Mouse (Mus musculus) gonadal fat pad, adult 2 months (tissue): ENCODE data around the gene Amigo3. TPM values are rescaled to one million over a fixed set of nuclear protein-coding genes. Genes with fewer than 3 reads are reported as not detected.
"Not testable (repeated sequence)": the region's sequence is repeated elsewhere in the genome, so short reads cannot be mapped to it uniquely, and the experiment has no call there.

ENCODE experiments used
- DNase-seq: peaks from one replicate; pipeline ENCODE4 v3.0.0-alpha.2; 2012; ENCODE audit warnings: low read depth
- polyA plus RNA-seq: library from polyadenylated mRNA; depleted of rRNA; stranded (reverse); fragments of >200 nt; gene quantifications from 2 replicates; pipeline ENCODE4 v1.2.3, GENCODE M21; 2012; rRNA removed

Gene Amigo3
- 9.0 and 9.8 TPM in 2 replicates for polyA plus RNA-seq

- DNase-seq: peak; percentile 56
These were observed at the start of gene Amigo3 for GRCm38 (mm10) chr9:108052885-108053664. Gene Amigo3 (plus strand): TSS chr9:108053159.

- DNase-seq: no peak
These were observed 49.4 kb upstream of the Amigo3 start for GRCm38 (mm10) chr9:108003531-108003890.

- DNase-seq: no peak
These were observed 44.9 kb upstream of the Amigo3 start for GRCm38 (mm10) chr9:108008041-108008440.

GRCm38 (mm10) chr9:108010385-108010784 is 42.6 kb upstream of the Amigo3 start:
- no peak for DNase-seq

- DNase-seq: not testable (repeated sequence)
These were observed 39.4 kb upstream of the Amigo3 start for GRCm38 (mm10) chr9:108013577-108013976.

- no peak for DNase-seq
These were observed 35.8 kb upstream of the Amigo3 start for GRCm38 (mm10) chr9:108017127-108017526.

- no peak for DNase-seq
These were observed 32.2 kb upstream of the Amigo3 start for GRCm38 (mm10) chr9:108020741-108021140.

- DNase-seq: no peak
These were observed 29.7 kb upstream of the Amigo3 start for GRCm38 (mm10) chr9:108023216-108023615.

GRCm38 (mm10) chr9:108026584-108026983 is 26.4 kb upstream of the Amigo3 start:
- DNase-seq: no peak

GRCm38 (mm10) chr9:108027867-108028266 is 25.1 kb upstream of the Amigo3 start:
- no peak for DNase-seq

GRCm38 (mm10) chr9:108032126-108032525 is 20.8 kb upstream of the Amigo3 start:
- DNase-seq: no peak

GRCm38 (mm10) chr9:108035331-108036156 is 17.4 kb upstream of the Amigo3 start:
- DNase-seq: peak; percentile 28

- DNase-seq: no peak
These were observed 8.0 kb upstream of the Amigo3 start for GRCm38 (mm10) chr9:108044751-108045492.

- DNase-seq: no peak
These were observed 6.4 kb upstream of the Amigo3 start for GRCm38 (mm10) chr9:108046582-108046981.

- DNase-seq: no peak
These were observed 5.1 kb upstream of the Amigo3 start for GRCm38 (mm10) chr9:108047601-108048565.

- no peak for DNase-seq
These were observed 4.4 kb upstream of the Amigo3 start for GRCm38 (mm10) chr9:108048566-108048955.

- DNase-seq: peak; percentile 66
These were observed 3.9 kb upstream of the Amigo3 start, which contains the start of gene Gmppb for GRCm38 (mm10) chr9:108049016-108049455. Gene Gmppb (plus strand): TSS chr9:108049242.

GRCm38 (mm10) chr9:108049561-108050251 is 3.3 kb upstream of the Amigo3 start:
- DNase-seq: no peak

- DNase-seq: no peak
These were observed 1.6 kb upstream of the Amigo3 start for GRCm38 (mm10) chr9:108051184-108051930.

GRCm38 (mm10) chr9:108051931-108052220 is 1.1 kb upstream of the Amigo3 start:
- no peak for DNase-seq
